Mouse (Mus musculus): ENCODE data around the gene Mup10.
"Not testable (repeated sequence)": the region's sequence is repeated elsewhere in the genome, so short reads cannot be mapped to it uniquely, and the experiment has no call there.

The Mup10 gene

GRCm38 (mm10) chr4:60582099-60582498, at the start of gene Mup10:
TSS of gene Mup10 (minus strand) at chr4:60582199.
- not testable (repeated sequence) for DNase-seq
